Mouse (Mus musculus) CH12.LX (cell line): Measurements from ENCODE around the gene Cuedc1. TPM values are rescaled to one million over a fixed set of nuclear protein-coding genes. Genes with fewer than 3 reads are reported as not detected.

Source experiments
- DNase-seq: peaks from one replicate; pipeline ENCODE4 v3.0.0-alpha.2; 2013; ENCODE audit errors: extremely low read depth
- H3K27ac ChIP-seq: 2 replicates; pipeline ENCODE4 v1.5.1; 2012; ENCODE audit warnings: low read depth, mild to moderate bottlenecking, control low read depth, moderate library complexity; ENCODE audit not compliant: insufficient read depth
- H3K27me3 ChIP-seq: replicated peaks from 2 replicates; pipeline ENCODE3; 2012; ENCODE audit warnings: inconsistent platforms
- H3K36me3 ChIP-seq, 2 experiments: replicated peaks in 1 of 2; 2 replicates each; pipeline versions ENCODE3 to v1.6.1; 2012; ENCODE audit warnings: inconsistent platforms in 1 of 2, low read length in 1 of 2, mild to moderate bottlenecking in 1 of 2, mixed read lengths in 1 of 2, moderate library complexity in 1 of 2; ENCODE audit not compliant: control insufficient read depth in 1 of 2, insufficient read depth in 1 of 2
- H3K4me1 ChIP-seq, 2 experiments: 2 replicates each; pipeline ENCODE4 v1.6.1; 2012; ENCODE audit warnings: inconsistent platforms in 1 of 2, moderate library complexity in 1 of 2; ENCODE audit not compliant: insufficient read depth in 2 of 2, control insufficient read depth in 1 of 2
- H3K4me2 ChIP-seq: 2 replicates; pipeline ENCODE4 v1.6.1; 2012; ENCODE audit warnings: low read depth, mild to moderate bottlenecking, control low read depth; ENCODE audit not compliant: poor library complexity, insufficient read depth, severe bottlenecking
- H3K4me3 ChIP-seq, 3 experiments: fragments of 150-350 bp in 1 of 3; sonication (generic) in 1 of 3; replicated peaks in 1 of 3; 2 replicates each; pipeline versions ENCODE3 to v1.5.1; 2011 to 2012; ENCODE audit warnings: low read depth in 2 of 3, low read length in 2 of 3, mild to moderate bottlenecking in 2 of 3, moderate library complexity in 2 of 3, control low read depth in 1 of 3, improper control_type of control experiment in 1 of 3, inconsistent platforms in 1 of 3, mixed read lengths in 1 of 3; ENCODE audit not compliant: poor library complexity in 1 of 3
- H3K79me2 ChIP-seq: replicated peaks from 2 replicates; pipeline ENCODE4 v1.6.1; 2012; ENCODE audit warnings: mild to moderate bottlenecking, moderate library complexity; ENCODE audit not compliant: control insufficient read depth, poor library complexity, insufficient read depth, severe bottlenecking; ENCODE audit errors: extremely low read depth
- H3K9ac ChIP-seq: 2 replicates; pipeline ENCODE4 v1.6.1; 2012; ENCODE audit warnings: low read depth, mild to moderate bottlenecking, control low read depth, moderate library complexity; ENCODE audit not compliant: insufficient read depth
- H3K9me3 ChIP-seq: replicated peaks from 2 replicates; pipeline ENCODE3; 2012; ENCODE audit warnings: low read length, inconsistent platforms, mixed read lengths
- BHLHE40 ChIP-seq: IDR thresholded peaks from 2 replicates; pipeline ENCODE4 v1.6.1; 2011; ENCODE audit warnings: mild to moderate bottlenecking, low read depth, low read length, improper control_type of control experiment
- CTCF ChIP-seq, 2 experiments: IDR thresholded peaks in 1 of 2; conservative IDR thresholded peaks in 1 of 2; 2 replicates each; pipeline ENCODE4 v1.5.1; 2011 to 2012; ENCODE audit warnings: low read depth in 2 of 2, low read length in 2 of 2, improper control_type of control experiment in 1 of 2, inconsistent platforms in 1 of 2, mild to moderate bottlenecking in 1 of 2, moderate library complexity in 1 of 2
- E2F4 ChIP-seq: IDR thresholded peaks from 2 replicates; pipeline ENCODE4 v1.6.1; 2011; ENCODE audit warnings: low read depth, low read length, improper control_type of control experiment; ENCODE audit not compliant: insufficient replicate concordance
- ELF1 ChIP-seq: IDR thresholded peaks from 2 replicates; pipeline ENCODE4 v1.6.1; 2014; ENCODE audit warnings: low read depth, mild to moderate bottlenecking, inconsistent platforms, low read length, improper control_type of control experiment
- HCFC1 ChIP-seq: IDR thresholded peaks from 2 replicates; pipeline ENCODE4 v1.6.1; 2012; ENCODE audit warnings: low read depth, mild to moderate bottlenecking, inconsistent platforms, low read length, improper control_type of control experiment
- MAX ChIP-seq: IDR thresholded peaks from 2 replicates; pipeline ENCODE4 v1.6.1; 2011; ENCODE audit warnings: low read length, improper control_type of control experiment
- MAZ ChIP-seq: IDR thresholded peaks from 2 replicates; pipeline ENCODE4 v1.6.1; 2012; ENCODE audit warnings: low read depth, mild to moderate bottlenecking, inconsistent platforms, low read length, improper control_type of control experiment, moderate library complexity
- MEF2A ChIP-seq: IDR thresholded peaks from 2 replicates; pipeline ENCODE4 v1.6.1; 2014; ENCODE audit warnings: low read depth, mild to moderate bottlenecking, inconsistent platforms, low read length, improper control_type of control experiment, borderline replicate concordance
- MYC ChIP-seq: IDR thresholded peaks from 2 replicates; pipeline ENCODE4 v1.6.1; 2011; ENCODE audit warnings: low read depth, mild to moderate bottlenecking, improper control_type of control experiment, low read length
- NRF1 ChIP-seq: IDR thresholded peaks from 2 replicates; pipeline ENCODE4 v1.6.1; 2014; ENCODE audit warnings: low read depth, mild to moderate bottlenecking, inconsistent platforms, low read length, improper control_type of control experiment, moderate library complexity
- PAX5 ChIP-seq: IDR thresholded peaks from 2 replicates; pipeline ENCODE4 v1.6.1; 2012; ENCODE audit warnings: low read length, inconsistent platforms, mixed read lengths
- POLR2A ChIP-seq: IDR thresholded peaks from 2 replicates; pipeline ENCODE4 v1.6.1; 2011; ENCODE audit warnings: low read depth, mild to moderate bottlenecking, improper control_type of control experiment, low read length
- RCOR1 ChIP-seq: conservative IDR thresholded peaks from 2 replicates; pipeline ENCODE4 v1.6.1; 2012; ENCODE audit warnings: low read depth, mild to moderate bottlenecking, inconsistent platforms, low read length, improper control_type of control experiment
- SIN3A ChIP-seq: IDR thresholded peaks from 2 replicates; pipeline ENCODE4 v1.6.1; 2012; ENCODE audit warnings: low read length, improper control_type of control experiment, inconsistent platforms
- SMC3 ChIP-seq: IDR thresholded peaks from 2 replicates; pipeline ENCODE4 v1.6.1; 2011; ENCODE audit warnings: low read depth, low read length, improper control_type of control experiment
- TBP ChIP-seq: conservative IDR thresholded peaks from 2 replicates; pipeline ENCODE4 v1.6.1; 2011; ENCODE audit warnings: low read depth, low read length, improper control_type of control experiment
- UBTF ChIP-seq: IDR thresholded peaks from 2 replicates; pipeline ENCODE4 v1.6.1; 2012; ENCODE audit warnings: low read depth, mild to moderate bottlenecking, inconsistent platforms, low read length, improper control_type of control experiment, moderate library complexity
- USF1 ChIP-seq: IDR thresholded peaks from 2 replicates; pipeline ENCODE4 v1.6.1; 2014; ENCODE audit warnings: low read depth, mild to moderate bottlenecking, inconsistent platforms, low read length, improper control_type of control experiment
- ZC3H11A ChIP-seq: IDR thresholded peaks from 2 replicates; pipeline ENCODE4 v1.6.1; 2012; ENCODE audit warnings: low read depth, mild to moderate bottlenecking, inconsistent platforms, low read length, improper control_type of control experiment
- ZKSCAN1 ChIP-seq: IDR thresholded peaks from 2 replicates; pipeline ENCODE4 v1.6.1; 2012; ENCODE audit warnings: low read depth, inconsistent platforms, low read length, improper control_type of control experiment, borderline replicate concordance
- ZMIZ1 ChIP-seq: IDR thresholded peaks from 2 replicates; pipeline ENCODE4 v1.6.1; 2012; ENCODE audit warnings: low read depth, mild to moderate bottlenecking, inconsistent platforms, low read length, improper control_type of control experiment
- dilution Hi-C: fragments of 300-500 bp; cut with MboI; formaldehyde crosslinking; loops from 2 replicates; pipeline ENCODE4 v1.14.3; 2020; ENCODE audit warnings: low sequenced_read_pairs; ENCODE audit not compliant: extremely low pct_unique_long_range_greater_than_20kb, extremely low pct_ligation_motif_present
- in situ Hi-C: fragments of 300-500 bp; cut with MboI; formaldehyde crosslinking; loops from 3 replicates; pipeline ENCODE4 v1.14.3; 2019; ENCODE audit warnings: low sequenced_read_pairs, low pct_ligation_motif_present, low pct_unique_long_range_greater_than_20kb, mixed read lengths
- polyA plus RNA-seq: library from polyadenylated mRNA; unstranded; fragments of >175 nt; gene quantifications from 2 replicates; pipeline ENCODE4 v1.2.1, GENCODE M21; 2012; ENCODE audit warnings: low read depth; ENCODE audit not compliant: insufficient read length
- total RNA-seq, 2 experiments: library from RNA; depleted of rRNA; stranded (reverse); fragments of 300-350 nt in 1 of 2; fragments of >200 nt in 1 of 2; gene quantifications; 2 replicates each; pipeline ENCODE4 v1.2.3; 2012 to 2014

Cuedc1 gene
- total and polyA plus RNA-seq, 3 experiments: 0.20 to 0.51 (median 0.47) TPM

- no peak for TF ChIP-seq ZKSCAN1
- 0 out of 2 replicates have a peak, but pooled peaks have one; percentile 16 for TF ChIP-seq NRF1
- no peak for TF ChIP-seq RCOR1
- TF ChIP-seq UBTF: no peak
- peak; percentile 98 for TF ChIP-seq SMC3
- TF ChIP-seq SIN3A: peak; percentile 72; the same call in 1 of the 2 replicates
- TF ChIP-seq MAZ: peak; percentile 71; the same call in 1 of the 2 replicates
Measured at GRCm38 (mm10) chr11:88197153-88197576, 99.3 kb downstream of the Cuedc1 start (continued).

- H3K27ac ChIP-seq: no peak overlapping the region
- TF ChIP-seq ZKSCAN1 (no peak), MAX (no peak), CTCF (conservative IDR thresholded peaks at IDR 0.05 in 1 of 2, IDR thresholded peaks at IDR 0.05 in 1 of 2; ENCODE audit: low read depth in 2 of 2, low read length in 2 of 2) (no peak), ZMIZ1 (no peak), MYC (no peak), PAX5 (no peak), BHLHE40 (no peak), ELF1 (no peak), ZC3H11A (no peak), UBTF (no peak), SIN3A (no peak), TBP (no peak), MEF2A (no peak), USF1 (no peak), POLR2A (no peak), HCFC1 (no peak), E2F4 (no peak)
- no peak for DNase-seq
- H3K27me3 ChIP-seq: peaks cover 75% of the 10 kb centered on the region
- no peak overlapping the region for H3K4me3 ChIP-seq
- H3K36me3 ChIP-seq: no peaks in the 10 kb centered on the region
- in situ Hi-C loops (loop anchor here (5.0 kb wide), 1 partner anchor 141 kb away; no protein-coding TSS in a partner anchor), dilution Hi-C loops (loop anchor here (25.0 kb wide), 1 partner anchor 136 kb away; the partner anchor contains the start of gene Vezf1)
- no peak overlapping the region for H3K9ac ChIP-seq
- no peaks in the 10 kb centered on the region for H3K9me3 ChIP-seq
- H3K4me1 ChIP-seq: peaks cover 2 to 3% of the 10 kb centered on the region in 2 experiments; a peak in 3 of 4 replicates
- H3K79me2 ChIP-seq: no peaks in the 10 kb centered on the region
- no peak overlapping the region for H3K4me2 ChIP-seq
Measured at GRCm38 (mm10) chr11:88198223-88198622, 100.4 kb downstream of the Cuedc1 start.
